Mouse (Mus musculus) heart, postnatal 0 days (tissue): ENCODE results near the gene Magi3.

Experiments used
- CTCF ChIP-seq: IDR thresholded peaks from 2 replicates; pipeline ENCODE4 v1.5.1; 2016; ENCODE audit warnings: antibody characterized with exemption, control low read depth, low read depth
- EP300 ChIP-seq: IDR thresholded peaks from 2 replicates; pipeline ENCODE4 v1.6.1; 2016; ENCODE audit warnings: antibody characterized with exemption, low read depth

- TF ChIP-seq CTCF (no peak), EP300 (no peak)
Observed at GRCm38 (mm10) chr3:103984556-103984955, 235.6 kb downstream of the Magi3 start.
